Mouse (Mus musculus) spleen, adult 10 weeks (tissue): ENCODE results near the gene Rbbp9. TPM values are rescaled to one million over a fixed set of nuclear protein-coding genes. Genes with fewer than 3 reads are reported as not detected.

Experiments
- polyA plus RNA-seq: library from polyadenylated mRNA; stranded (reverse); fragments of 350-450 nt; fragmentation: Illumina TruSeq; extraction: RNeasy Lipid Tissue Mini Kit (QIAGEN cat#74804); gene quantifications from one replicate; pipeline ENCODE4 v1.2.3, GENCODE M21; 2015; ENCODE audit warnings: low replicate concordance; ENCODE audit not compliant: insufficient read depth

Rbbp9 gene
- 22.8 TPM for polyA plus RNA-seq

GRCm38 (mm10) chr2:144550529-144550928, at the start of gene Rbbp9:
Gene Rbbp9, minus strand, starts transcription at chr2:144550869.

GRCm38 (mm10) chr2:144599831-144600687, 49.4 kb upstream of the Rbbp9 start, which contains the start of gene Dtd1:
Gene Dtd1, plus strand, starts transcription at chr2:144599897.

DNA sequence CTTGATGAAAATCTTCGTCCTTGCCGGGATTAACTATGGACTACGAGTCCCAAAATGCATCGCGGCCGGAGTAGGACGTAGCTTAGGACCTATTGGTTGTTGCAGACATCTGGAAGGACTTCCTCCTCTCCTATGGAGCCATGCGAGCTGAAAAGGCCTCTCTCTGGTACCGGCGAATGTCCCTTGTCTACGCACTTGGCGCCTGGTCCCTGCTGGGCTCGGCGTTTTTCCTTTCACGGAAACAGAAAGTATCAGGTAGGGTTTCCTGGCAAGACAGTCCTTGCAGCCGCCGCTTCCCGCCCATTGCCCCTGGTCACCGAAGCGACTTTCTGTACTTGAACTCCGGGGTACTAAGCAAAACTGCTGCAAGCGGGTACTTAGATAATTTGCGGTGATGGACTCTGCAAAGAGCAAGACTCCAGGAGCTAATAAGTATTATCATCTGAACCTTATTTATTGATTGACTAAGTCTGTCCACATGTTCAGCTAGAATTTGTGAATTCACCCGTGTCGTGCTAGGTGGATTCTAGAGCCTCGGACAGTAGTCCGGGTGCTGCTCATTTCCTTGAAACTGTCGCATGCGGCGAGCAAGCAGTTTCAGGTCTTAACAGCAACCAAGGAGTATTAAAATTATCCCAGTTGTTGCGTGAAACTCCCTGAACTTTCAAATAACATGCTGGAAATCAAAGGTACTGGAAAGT, 43.4 kb upstream of the Rbbp9 start, which contains the start of gene Smim26:
Gene Smim26, plus strand, starts transcription at position 104 of the 701 bp plus-strand sequence.

GRCm38 (mm10) chr2:144555820-144556552, 5.3 kb upstream of the Rbbp9 start, which contains the start of gene Sec23b:
Gene Sec23b, plus strand, starts transcription at chr2:144556229.

GRCm38 (mm10) chr2:144526981-144527820, 23.5 kb downstream of the Rbbp9 start, which contains the start of the genes Dzank1 and Polr3f:
Gene Dzank1, minus strand, starts transcription at chr2:144527414.
Gene Polr3f, plus strand, starts transcription at chr2:144527718.

Other genes with a start within 250 kb of the Rbbp9 start
- not detected for gene Ovol2, start 218.7 kb downstream of the Rbbp9 start, polyA plus RNA-seq
- gene Kat14, start 181.9 kb downstream of the Rbbp9 start, polyA plus RNA-seq, result 21.7 TPM
- gene Pet117, start 181.9 kb downstream of the Rbbp9 start, polyA plus RNA-seq, result 5.3 TPM
- gene Dzank1, start 23.5 kb downstream of the Rbbp9 start, polyA plus RNA-seq, result 0.68 TPM
- gene Polr3f, start 23.2 kb downstream of the Rbbp9 start, polyA plus RNA-seq, result 34.6 TPM
- 62.4 TPM for gene Sec23b, start 5.4 kb upstream of the Rbbp9 start, polyA plus RNA-seq
- gene Smim26, start 43.2 kb upstream of the Rbbp9 start, polyA plus RNA-seq, result 24.3 TPM
- gene Dtd1, start 49.0 kb upstream of the Rbbp9 start, polyA plus RNA-seq, result 15.9 TPM